Mouse (Mus musculus): ENCODE results near the gene Zkscan5. TPM values are rescaled to one million over a fixed set of nuclear protein-coding genes. Genes with fewer than 3 reads are reported as not detected.
"Not testable (repeated sequence)": the region's sequence is repeated elsewhere in the genome, so short reads cannot be mapped to it uniquely, and the experiment has no call there.

Gene Zkscan5
- total and polyA plus RNA-seq, 2 experiments from 2014 or later = 12.2 to 18.6 TPM

GRCm38 (mm10) chr5:145223395-145223794 is 19.0 kb downstream of the Zkscan5 start:
- no peak overlapping the region for H3K27ac ChIP-seq (ENCODE audit: low read depth, low read length)
- WGBS = 90% methylated on average over 12 of the region's 12 CpGs
- no peaks in the 10 kb centered on the region for H3K27me3 ChIP-seq (ENCODE audit: insufficient read depth, low read length)
- H3K4me2 ChIP-seq (ENCODE audit: low read depth) = no peak overlapping the region
- H3K9ac ChIP-seq = no peak overlapping the region
- H3K4me3 ChIP-seq (ENCODE audit: low read depth, low read length) = no peak overlapping the region
- no peaks in the 10 kb centered on the region for H3K4me1 ChIP-seq (ENCODE audit: insufficient read depth)
- no peak for TF ChIP-seq CTCF (IDR thresholded peaks at IDR 0.05; ENCODE audit: low read depth)
- ATAC-seq = no peak
- peaks cover 38% of the 10 kb centered on the region for H3K36me3 ChIP-seq (ENCODE audit: insufficient read depth)
- DNase-seq = no peak
- H3K9me3 ChIP-seq (ENCODE audit: low read length) = no peaks in the 10 kb centered on the region

- TF ChIP-seq CTCF (IDR thresholded peaks at IDR 0.05; ENCODE audit: low read depth) = no peak
- WGBS = 55% methylated on average over 2 of the region's 2 CpGs
- Histone ChIP-seq H3K27me3 (ENCODE audit: insufficient read depth, low read length) (no peaks in the 10 kb centered on the region), H3K4me2 (ENCODE audit: low read depth) (no peak overlapping the region), H3K9me3 (ENCODE audit: low read length) (no peaks in the 10 kb centered on the region), H3K36me3 (ENCODE audit: insufficient read depth) (peaks cover 11% of the 10 kb centered on the region), H3K4me3 (ENCODE audit: low read depth, low read length) (no peak overlapping the region), H3K4me1 (ENCODE audit: insufficient read depth) (no peaks in the 10 kb centered on the region), H3K9ac (no peak overlapping the region), H3K27ac (ENCODE audit: low read depth, low read length) (no peak overlapping the region)
- no peak for ATAC-seq
- DNase-seq = no peak
These were observed 22.1 kb downstream of the Zkscan5 start for GRCm38 (mm10) chr5:145226453-145226852.

- not testable (repeated sequence) for DNase-seq
- peaks cover 10% of the 10 kb centered on the region for H3K36me3 ChIP-seq (ENCODE audit: insufficient read depth)
- 81% methylated on average over 6 of the region's 6 CpGs for WGBS
These were observed 24.9 kb downstream of the Zkscan5 start for GRCm38 (mm10) chr5:145229283-145229682.

GRCm38 (mm10) chr5:145230641-145231040 is 26.3 kb downstream of the Zkscan5 start:
- DNase-seq (no peak), ATAC-seq (no peak)
- H3K9me3 ChIP-seq (ENCODE audit: low read length) = no peaks in the 10 kb centered on the region
- H3K27me3 ChIP-seq (ENCODE audit: insufficient read depth, low read length) = no peaks in the 10 kb centered on the region
- peak overlapping the region; percentile 95; the same call in 1 of the 2 replicates for H3K9ac ChIP-seq
- H3K4me1 ChIP-seq (ENCODE audit: insufficient read depth) = peaks cover 8% of the 10 kb centered on the region; the same call in 1 of the 2 replicates
- TF ChIP-seq CTCF (IDR thresholded peaks at IDR 0.05; ENCODE audit: low read depth) = no peak
- H3K27ac ChIP-seq (ENCODE audit: low read depth, low read length) = peak overlapping the region; percentile 90; the same call in 1 of the 2 replicates
- H3K4me2 ChIP-seq (ENCODE audit: low read depth) = peak overlapping the region; percentile 64
- WGBS = 87% methylated on average over 4 of the region's 4 CpGs
- peaks cover 24% of the 10 kb centered on the region for H3K36me3 ChIP-seq (ENCODE audit: insufficient read depth)
- peak overlapping the region; percentile 93; the same call in 1 of the 2 replicates for H3K4me3 ChIP-seq (ENCODE audit: low read depth, low read length)

More at GRCm38 (mm10) chr5:145229283-145229682, 24.9 kb downstream of the Zkscan5 start:
- H3K4me2 ChIP-seq (ENCODE audit: low read depth); H3K4me3 ChIP-seq (ENCODE audit: low read depth, low read length); ATAC-seq; H3K27me3 ChIP-seq (ENCODE audit: insufficient read depth, low read length); H3K9ac ChIP-seq; H3K4me1 ChIP-seq (ENCODE audit: insufficient read depth); H3K9me3 ChIP-seq (ENCODE audit: low read length); H3K27ac ChIP-seq (ENCODE audit: low read depth, low read length): not testable (repeated sequence)

- peaks cover 29% of the 10 kb centered on the region for H3K36me3 ChIP-seq (ENCODE audit: insufficient read depth)
- ATAC-seq = peak; percentile 99
- peak; percentile 98 for DNase-seq
- peak within 1 kb of the TSS; percentile 95 for H3K9ac ChIP-seq
- H3K4me2 ChIP-seq (ENCODE audit: low read depth) = peak within 1 kb of the TSS; percentile 64
- H3K27ac ChIP-seq (ENCODE audit: low read depth, low read length) = peak within 1 kb of the TSS; percentile 90
- no peak for TF ChIP-seq CTCF (IDR thresholded peaks at IDR 0.05; ENCODE audit: low read depth)
- H3K4me1 ChIP-seq (ENCODE audit: insufficient read depth) = peaks cover 8% of the 10 kb centered on the region; the same call in 1 of the 2 replicates
- H3K27me3 ChIP-seq (ENCODE audit: insufficient read depth, low read length) = no peaks in the 10 kb centered on the region
- H3K9me3 ChIP-seq (ENCODE audit: low read length) = no peaks in the 10 kb centered on the region
- peak within 1 kb of the TSS; percentile 93 for H3K4me3 ChIP-seq (ENCODE audit: low read depth, low read length)
- WGBS = under 1% methylated on average over 41 of the region's 42 CpGs
These were observed 27.1 kb downstream of the Zkscan5 start, which contains the start of gene Zfp655 for GRCm38 (mm10) chr5:145231367-145231871. Gene Zfp655 (plus strand): TSS chr5:145231715.

- H3K27ac ChIP-seq (ENCODE audit: low read depth, low read length) = peak overlapping the region; percentile 90
- peaks cover 8% of the 10 kb centered on the region; the same call in 1 of the 2 replicates for H3K4me1 ChIP-seq (ENCODE audit: insufficient read depth)
- H3K36me3 ChIP-seq (ENCODE audit: insufficient read depth) = peaks cover 33% of the 10 kb centered on the region
- under 1% methylated on average over 49 of the region's 49 CpGs for WGBS
- ATAC-seq (no peak; the same call in none of the 2 replicates), DNase-seq (no peak)
- peak overlapping the region; percentile 93 for H3K4me3 ChIP-seq (ENCODE audit: low read depth, low read length)
- no peaks in the 10 kb centered on the region for H3K27me3 ChIP-seq (ENCODE audit: insufficient read depth, low read length)
- peak overlapping the region; percentile 95 for H3K9ac ChIP-seq
- H3K9me3 ChIP-seq (ENCODE audit: low read length) = no peaks in the 10 kb centered on the region
- peak overlapping the region; percentile 64 for H3K4me2 ChIP-seq (ENCODE audit: low read depth)
- no peak for TF ChIP-seq CTCF (IDR thresholded peaks at IDR 0.05; ENCODE audit: low read depth)
These were observed 27.6 kb downstream of the Zkscan5 start for GRCm38 (mm10) chr5:145231893-145232411.

GRCm38 (mm10) chr5:145234636-145235035 is 30.3 kb downstream of the Zkscan5 start:
- peak; percentile 70 for TF ChIP-seq CTCF (IDR thresholded peaks at IDR 0.05; ENCODE audit: low read depth)
- Histone ChIP-seq H3K27ac (ENCODE audit: low read depth, low read length) (no peak overlapping the region), H3K4me2 (ENCODE audit: low read depth) (no peak overlapping the region), H3K9me3 (ENCODE audit: low read length) (no peaks in the 10 kb centered on the region), H3K27me3 (ENCODE audit: insufficient read depth, low read length) (no peaks in the 10 kb centered on the region), H3K9ac (no peak overlapping the region), H3K4me1 (ENCODE audit: insufficient read depth) (peaks cover 8% of the 10 kb centered on the region; the same call in 1 of the 2 replicates), H3K36me3 (ENCODE audit: insufficient read depth) (peaks cover 50% of the 10 kb centered on the region), H3K4me3 (ENCODE audit: low read depth, low read length) (no peak overlapping the region)
- no peak for ATAC-seq
- DNase-seq = peak; percentile 38

All from forebrain, postnatal 0 days (tissue).